Mouse (Mus musculus) stomach, embryonic 15.5 days (tissue): ENCODE results near the gene Alg14. TPM values are rescaled to one million over a fixed set of nuclear protein-coding genes. Genes with fewer than 3 reads are reported as not detected.

ENCODE experiments used
- ATAC-seq: fragments of 200-750 bp; cut with Nextera tagmentation; 2 replicates; pipeline ENCODE4 v1.8.0; 2017; ENCODE audit warnings: low read depth, moderate number of reproducible peaks, moderate TSS enrichment; ENCODE audit not compliant: insufficient read depth, low FRiP score
- H3K27ac ChIP-seq: fragments of 300-500 bp; sonication (generic); 2 replicates; pipeline ENCODE4 v1.5.1; 2015; ENCODE audit warnings: mild to moderate bottlenecking, inconsistent platforms
- H3K27me3 ChIP-seq: fragments of 300-500 bp; sonication (generic); replicated peaks from 2 replicates; pipeline ENCODE4 v1.6.1; 2015; ENCODE audit warnings: inconsistent platforms
- H3K36me3 ChIP-seq: fragments of 300-500 bp; sonication (generic); 2 replicates; pipeline ENCODE4 v1.6.1; 2015; ENCODE audit warnings: inconsistent platforms
- H3K4me1 ChIP-seq: fragments of 300-500 bp; sonication (generic); 2 replicates; pipeline ENCODE4 v1.6.1; 2015; ENCODE audit warnings: inconsistent platforms
- H3K4me2 ChIP-seq: fragments of 300-500 bp; sonication (generic); 2 replicates; pipeline ENCODE4 v1.6.1; 2015; ENCODE audit warnings: mild to moderate bottlenecking, inconsistent platforms
- H3K4me3 ChIP-seq: fragments of 300-500 bp; sonication (generic); replicated peaks from 2 replicates; pipeline ENCODE4 v1.5.1; 2015; ENCODE audit warnings: inconsistent platforms
- H3K9ac ChIP-seq: fragments of 300-500 bp; sonication (generic); 2 replicates; pipeline ENCODE4 v1.6.1; 2015; ENCODE audit warnings: inconsistent platforms
- H3K9me3 ChIP-seq: fragments of 300-500 bp; sonication (generic); 2 replicates; pipeline ENCODE4 v1.6.1; 2016; ENCODE audit warnings: inconsistent platforms
- WGBS: fragments of 180-500 bp; shearing (Covaris S2); methylation state at CpG from one replicate; pipeline ENCODE4 v1.1.7; 2015; 5-methylcytosine and 5-hydroxymethylcytosine counted together
- polyA plus RNA-seq: library from polyadenylated mRNA; unstranded; fragments of >200 nt; fragmentation: Nextera tagmentation; extraction: Ambion mirVana; gene quantifications from 2 replicates; pipeline ENCODE4 v1.2.1, GENCODE M21; 2015

Alg14 gene
- polyA plus RNA-seq, 1 experiment from 2014 or later = 44.1 TPM

- H3K4me2 ChIP-seq = no peak overlapping the region
- no peak overlapping the region for H3K9ac ChIP-seq
- H3K27me3 ChIP-seq = peaks cover 30% of the 10 kb centered on the region
- H3K9me3 ChIP-seq = no peaks in the 10 kb centered on the region
- H3K4me1 ChIP-seq = peaks cover 5% of the 10 kb centered on the region
- no peak overlapping the region for H3K27ac ChIP-seq
- H3K36me3 ChIP-seq = no peaks in the 10 kb centered on the region
- no peak for ATAC-seq
- no peak overlapping the region for H3K4me3 ChIP-seq
- WGBS = 73% methylated on average over 7 of the region's 7 CpGs
Measured at GRCm38 (mm10) chr3:121261251-121261650, 30.3 kb upstream of the Alg14 start.

GRCm38 (mm10) chr3:121261939-121262520 lies 29.5 kb upstream of the Alg14 start:
- Histone ChIP-seq H3K9me3 (no peaks in the 10 kb centered on the region), H3K9ac (peak overlapping the region; percentile 47; the same call in 1 of the 2 replicates), H3K27ac (no peak overlapping the region), H3K36me3 (no peaks in the 10 kb centered on the region), H3K27me3 (peaks cover 30% of the 10 kb centered on the region), H3K4me2 (peak overlapping the region; percentile 98), H3K4me1 (peaks cover 5% of the 10 kb centered on the region), H3K4me3 (peak overlapping the region; percentile 66)
- 12% methylated on average over 21 of the region's 21 CpGs for WGBS
- no peak for ATAC-seq

- Histone ChIP-seq H3K36me3 (no peaks in the 10 kb centered on the region), H3K4me3 (peak overlapping the region; percentile 66), H3K4me2 (peak overlapping the region; percentile 98), H3K4me1 (peaks cover 5% of the 10 kb centered on the region), H3K9me3 (no peaks in the 10 kb centered on the region), H3K9ac (peak overlapping the region; percentile 47), H3K27me3 (peaks cover 30% of the 10 kb centered on the region), H3K27ac (peak overlapping the region; percentile 53; the same call in 1 of the 2 replicates)
- peak; percentile 86 for ATAC-seq
- WGBS = under 1% methylated on average over 84 of the region's 97 CpGs
Measured at GRCm38 (mm10) chr3:121262521-121263204, 28.9 kb upstream of the Alg14 start.

DNA sequence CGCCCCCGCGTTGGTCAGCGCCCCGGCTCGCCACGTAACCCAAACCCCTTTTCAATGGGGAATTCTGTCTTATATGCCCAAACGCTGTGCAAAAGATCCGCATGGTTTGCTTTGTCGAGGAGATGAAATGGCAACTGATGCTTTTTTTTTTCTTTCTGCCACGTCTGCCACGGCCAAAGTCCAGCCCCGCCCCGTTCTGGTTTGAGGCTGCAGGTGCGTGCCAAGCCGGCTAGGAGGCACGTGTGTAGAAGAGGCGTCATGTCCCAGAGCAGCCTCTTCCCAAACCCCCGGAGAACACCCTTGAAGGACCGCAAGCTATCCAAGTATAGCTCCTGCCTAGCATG lies 28.4 kb upstream of the Alg14 start:
- Histone ChIP-seq H3K4me1 (peaks cover 5% of the 10 kb centered on the region), H3K36me3 (no peaks in the 10 kb centered on the region), H3K9me3 (no peaks in the 10 kb centered on the region), H3K4me2 (peak overlapping the region; percentile 98), H3K9ac (peak overlapping the region; percentile 47; the same call in 1 of the 2 replicates), H3K27me3 (peaks cover 30% of the 10 kb centered on the region), H3K4me3 (peak overlapping the region; percentile 66), H3K27ac (peak overlapping the region; percentile 53; the same call in 1 of the 2 replicates)
- peak; percentile 65 for ATAC-seq
- 1% methylated on average over 20 of the region's 20 CpGs for WGBS

DNA sequence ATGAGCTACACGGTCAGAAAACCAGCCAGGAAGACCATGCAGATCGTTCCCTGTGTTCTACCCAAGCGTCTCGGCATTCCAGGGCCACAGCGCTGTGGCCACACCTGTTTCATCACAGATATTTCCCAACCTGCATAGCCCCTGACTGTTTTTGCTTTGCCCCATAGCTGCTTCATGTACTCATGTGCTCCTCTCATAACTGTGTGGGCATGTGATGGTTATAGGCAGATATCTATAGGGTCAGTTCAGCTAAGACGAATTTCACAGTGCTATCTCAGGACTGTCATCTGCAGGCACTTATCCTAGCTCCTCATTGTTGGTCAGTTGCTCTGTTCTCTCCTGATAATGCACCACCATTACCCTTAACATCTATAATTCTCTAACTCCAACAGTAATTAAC lies 27.3 kb upstream of the Alg14 start:
- Histone ChIP-seq H3K4me3 (no peak overlapping the region), H3K4me2 (no peak overlapping the region), H3K27ac (no peak overlapping the region), H3K36me3 (no peaks in the 10 kb centered on the region), H3K9me3 (no peaks in the 10 kb centered on the region), H3K9ac (no peak overlapping the region), H3K4me1 (peaks cover 5% of the 10 kb centered on the region), H3K27me3 (peaks cover 30% of the 10 kb centered on the region)
- ATAC-seq = no peak; the same call in 1 of the 2 replicates
- WGBS = 61% methylated on average over 6 of the region's 6 CpGs

- Histone ChIP-seq H3K4me3 (no peak overlapping the region), H3K36me3 (no peaks in the 10 kb centered on the region), H3K27ac (no peak overlapping the region), H3K9me3 (no peaks in the 10 kb centered on the region), H3K4me1 (peaks cover under 1% of the 10 kb centered on the region), H3K4me2 (no peak overlapping the region), H3K9ac (no peak overlapping the region), H3K27me3 (peaks cover 14% of the 10 kb centered on the region)
- 74% methylated on average over 5 of the region's 5 CpGs for WGBS
- ATAC-seq = no peak
Measured at GRCm38 (mm10) chr3:121267283-121267682, 24.3 kb upstream of the Alg14 start.

GRCm38 (mm10) chr3:121272577-121272976 lies 19.0 kb upstream of the Alg14 start:
- WGBS = 81% methylated on average over 2 of the region's 2 CpGs
- Histone ChIP-seq H3K4me3 (no peak overlapping the region), H3K4me2 (no peak overlapping the region), H3K9me3 (no peaks in the 10 kb centered on the region), H3K9ac (no peak overlapping the region), H3K27ac (no peak overlapping the region), H3K4me1 (no peaks in the 10 kb centered on the region), H3K27me3 (no peaks in the 10 kb centered on the region), H3K36me3 (no peaks in the 10 kb centered on the region)
- no peak for ATAC-seq

DNA sequence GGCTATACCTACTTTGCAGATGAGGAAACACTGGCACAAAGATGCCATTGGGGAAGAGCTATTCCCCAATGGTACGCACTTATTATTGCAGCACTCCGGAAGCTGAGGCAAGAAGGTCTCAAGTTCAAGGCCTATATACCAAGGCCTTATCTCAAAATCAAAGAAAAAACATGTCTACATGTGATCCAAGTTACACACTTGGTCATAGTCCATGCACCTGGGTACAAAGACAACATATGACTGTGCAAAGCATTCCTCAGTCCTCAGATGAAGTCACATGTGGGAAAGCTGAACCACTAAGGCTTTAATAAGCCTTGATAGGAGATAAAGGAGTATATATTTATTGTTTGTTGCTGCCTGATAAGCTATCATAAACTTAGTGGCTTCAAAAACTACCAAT lies 17.6 kb upstream of the Alg14 start:
- Histone ChIP-seq H3K9ac (no peak overlapping the region), H3K36me3 (no peaks in the 10 kb centered on the region), H3K4me1 (no peaks in the 10 kb centered on the region), H3K9me3 (no peaks in the 10 kb centered on the region), H3K4me2 (no peak overlapping the region), H3K4me3 (no peak overlapping the region), H3K27ac (no peak overlapping the region), H3K27me3 (no peaks in the 10 kb centered on the region)
- no peak for ATAC-seq
- WGBS = 95% methylated on average over 2 of the region's 2 CpGs

DNA sequence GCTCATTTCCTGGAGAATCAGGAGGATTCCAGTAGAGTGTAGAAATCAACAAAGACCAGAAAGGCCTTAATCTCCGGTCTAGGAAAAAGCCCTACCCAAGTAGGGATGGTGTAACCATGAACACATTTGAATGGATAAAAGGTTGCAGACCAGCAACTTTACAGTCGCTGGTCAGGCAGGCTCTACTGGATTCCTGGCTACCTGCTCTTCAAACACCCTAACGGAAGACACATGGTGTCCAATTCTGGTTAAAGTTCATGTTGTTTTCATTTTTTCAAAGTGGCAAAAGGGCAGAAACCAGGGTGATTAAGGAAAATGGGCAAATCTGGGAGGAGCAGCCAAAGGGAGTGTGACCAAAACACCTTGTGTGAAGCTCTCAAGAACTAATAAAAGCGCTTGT lies 14.6 kb upstream of the Alg14 start:
- Histone ChIP-seq H3K4me2 (no peak overlapping the region), H3K4me1 (no peaks in the 10 kb centered on the region), H3K27ac (no peak overlapping the region), H3K9ac (no peak overlapping the region), H3K27me3 (no peaks in the 10 kb centered on the region), H3K9me3 (no peaks in the 10 kb centered on the region), H3K4me3 (no peak overlapping the region), H3K36me3 (no peaks in the 10 kb centered on the region)
- 75% methylated on average over 4 of the region's 4 CpGs for WGBS
- ATAC-seq = no peak

DNA sequence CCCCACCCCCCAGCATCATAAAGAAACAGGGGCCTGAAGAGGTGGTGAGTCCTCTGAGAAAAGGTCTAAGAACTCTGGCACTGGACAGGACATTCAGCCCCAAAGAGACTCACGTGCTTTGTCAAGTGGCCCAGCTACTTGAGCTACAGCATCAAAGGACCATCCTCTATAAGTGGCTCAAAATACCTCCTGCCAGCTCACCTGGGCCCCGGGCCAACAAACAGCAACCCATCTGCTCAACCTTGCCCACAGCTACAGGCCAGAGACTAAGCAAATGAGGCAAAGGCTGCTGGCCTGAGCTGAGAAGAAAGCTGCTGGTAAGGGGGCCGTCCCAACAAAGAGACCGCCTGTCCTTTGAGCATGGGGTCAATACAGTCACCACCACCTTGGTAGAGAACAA lies 14.0 kb upstream of the Alg14 start:
- H3K27ac ChIP-seq = no peak overlapping the region
- ATAC-seq = no peak
- H3K4me3 ChIP-seq = no peak overlapping the region
- WGBS = 89% methylated on average over 4 of the region's 4 CpGs
- H3K9ac ChIP-seq = no peak overlapping the region
- no peak overlapping the region for H3K4me2 ChIP-seq
- H3K4me1 ChIP-seq = no peaks in the 10 kb centered on the region
- H3K27me3 ChIP-seq = no peaks in the 10 kb centered on the region
- no peaks in the 10 kb centered on the region for H3K36me3 ChIP-seq
- no peaks in the 10 kb centered on the region for H3K9me3 ChIP-seq

GRCm38 (mm10) chr3:121279679-121280078 lies 11.9 kb upstream of the Alg14 start:
- no peaks in the 10 kb centered on the region for H3K9me3 ChIP-seq
- no peaks in the 10 kb centered on the region for H3K4me1 ChIP-seq
- H3K27me3 ChIP-seq = no peaks in the 10 kb centered on the region
- no peaks in the 10 kb centered on the region for H3K36me3 ChIP-seq
- 80% methylated on average over 14 of the region's 14 CpGs for WGBS
- H3K4me3 ChIP-seq = no peak overlapping the region
- no peak for ATAC-seq
- no peak overlapping the region for H3K27ac ChIP-seq
- no peak overlapping the region for H3K4me2 ChIP-seq
- no peak overlapping the region for H3K9ac ChIP-seq

DNA sequence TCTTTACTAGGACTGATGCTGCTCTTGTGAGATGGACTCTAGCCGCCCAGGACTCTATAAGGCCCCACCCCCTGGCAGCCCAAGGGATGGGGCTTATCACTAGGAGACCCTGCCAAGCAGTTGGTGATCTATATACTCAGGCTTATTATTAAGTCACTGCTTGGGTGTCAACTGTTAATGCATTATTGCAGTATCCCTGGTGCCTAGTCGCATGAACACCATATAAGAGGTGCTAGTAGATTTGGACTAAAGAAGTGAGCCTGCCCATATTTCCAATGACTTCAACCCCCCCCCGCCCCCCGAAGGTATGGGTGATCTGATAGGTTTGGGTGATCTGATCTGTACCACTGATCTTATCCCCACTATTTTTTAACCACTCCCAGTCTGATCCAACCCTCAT lies 8.6 kb upstream of the Alg14 start, which contains the start of gene Tmem56:
Gene Tmem56, minus strand, starts transcription at position 101 of the 400 bp plus-strand sequence.
- Histone ChIP-seq H3K9me3 (no peaks in the 10 kb centered on the region), H3K9ac (no peak within 1 kb of the TSS), H3K4me2 (no peak within 1 kb of the TSS), H3K4me3 (no peak within 1 kb of the TSS), H3K4me1 (no peaks in the 10 kb centered on the region), H3K27ac (no peak within 1 kb of the TSS), H3K27me3 (no peaks in the 10 kb centered on the region), H3K36me3 (no peaks in the 10 kb centered on the region)
- 85% methylated on average over 4 of the region's 4 CpGs for WGBS
- ATAC-seq = no peak
